Mouse (Mus musculus) ES-Bruce4 (cell line): ENCODE results near the gene 1700008O03Rik. TPM values are rescaled to one million over a fixed set of nuclear protein-coding genes. Genes with fewer than 3 reads are reported as not detected.
A peak's percentile ranks its signal among the peaks of the same experiment; 100 is the strongest.

Source experiments
- H3K27ac ChIP-seq: 2 replicates; pipeline ENCODE4 v1.5.1; 2012; ENCODE audit warnings: low read length, inconsistent platforms; ENCODE audit not compliant: insufficient read depth
- H3K27me3 ChIP-seq: 2 replicates; pipeline ENCODE4 v1.6.1; 2012; ENCODE audit warnings: mild to moderate bottlenecking, low read length, inconsistent platforms; ENCODE audit not compliant: control insufficient read depth, poor library complexity, insufficient read depth, severe bottlenecking
- H3K36me3 ChIP-seq: 2 replicates; pipeline ENCODE4 v1.6.1; 2012; ENCODE audit warnings: inconsistent platforms, mild to moderate bottlenecking, low read length, moderate library complexity; ENCODE audit not compliant: control insufficient read depth, poor library complexity, insufficient read depth, severe bottlenecking
- H3K4me1 ChIP-seq: one replicate; pipeline ENCODE4 v1.8.1; 2011; ENCODE audit warnings: low read length; ENCODE audit not compliant: control insufficient read depth, insufficient read depth
- H3K4me3 ChIP-seq: 2 replicates; pipeline ENCODE4 v1.5.1; 2011; ENCODE audit warnings: low read depth, mild to moderate bottlenecking, low read length
- H3K9ac ChIP-seq: 2 replicates; pipeline ENCODE4 v1.6.1; 2012; ENCODE audit warnings: low read depth, mild to moderate bottlenecking, inconsistent platforms; ENCODE audit not compliant: poor library complexity, severe bottlenecking
- H3K9me3 ChIP-seq: replicated peaks from 2 replicates; pipeline ENCODE4 v1.6.1; 2012; ENCODE audit warnings: mild to moderate bottlenecking, low read length, inconsistent platforms; ENCODE audit not compliant: control insufficient read depth, poor library complexity, insufficient read depth, severe bottlenecking
- CTCF ChIP-seq: IDR thresholded peaks from one replicate; pipeline ENCODE4 v1.8.1; 2011; ENCODE audit warnings: low read depth, low read length
- EP300 ChIP-seq: IDR thresholded peaks from 2 replicates; pipeline ENCODE4 v1.6.1; 2011; ENCODE audit warnings: low read depth, low read length; ENCODE audit not compliant: insufficient read depth
- POLR2A ChIP-seq: IDR thresholded peaks from one replicate; pipeline ENCODE4 v1.8.1; 2011; ENCODE audit warnings: low read length; ENCODE audit not compliant: insufficient read depth
- polyA plus RNA-seq: library from polyadenylated mRNA; stranded (reverse); fragments of >200 nt; gene quantifications from 2 replicates; pipeline ENCODE4 v1.2.4, GENCODE M21; 2011; ENCODE audit warnings: low read depth; ENCODE audit not compliant: missing spikeins, insufficient read depth, insufficient read length

Gene 1700008O03Rik
- polyA plus RNA-seq, 1 experiment, result 8.3 TPM

GRCm38 (mm10) chr7:44353601-44354340 lies 31.8 kb downstream of the 1700008O03Rik start:
- H3K9ac ChIP-seq, result peak overlapping the region; percentile 54
- H3K27ac ChIP-seq, result no peak overlapping the region
- H3K36me3 ChIP-seq, result no peaks in the 10 kb centered on the region
- no peaks in the 10 kb centered on the region for H3K9me3 ChIP-seq
- peak overlapping the region; percentile 27 for H3K4me3 ChIP-seq
- TF ChIP-seq CTCF, result no peak
- TF ChIP-seq EP300, result no peak
- H3K27me3 ChIP-seq, result peaks cover 12% of the 10 kb centered on the region
- H3K4me1 ChIP-seq, result peaks cover 2% of the 10 kb centered on the region

GRCm38 (mm10) chr7:44352750-44353600 lies 32.6 kb downstream of the 1700008O03Rik start:
- Histone ChIP-seq H3K9ac (peak overlapping the region; percentile 54), H3K27ac (no peak overlapping the region), H3K4me3 (peak overlapping the region; percentile 27), H3K4me1 (peaks cover 2% of the 10 kb centered on the region), H3K27me3 (peaks cover 12% of the 10 kb centered on the region), H3K36me3 (no peaks in the 10 kb centered on the region), H3K9me3 (no peaks in the 10 kb centered on the region)
- TF ChIP-seq CTCF (no peak), EP300 (no peak), POLR2A (no peak)

GRCm38 (mm10) chr7:44351881-44352749 lies 33.5 kb downstream of the 1700008O03Rik start:
- H3K9me3 ChIP-seq, result no peaks in the 10 kb centered on the region
- no peaks in the 10 kb centered on the region for H3K4me1 ChIP-seq
- no peaks in the 10 kb centered on the region for H3K36me3 ChIP-seq
- no peak overlapping the region for H3K27ac ChIP-seq
- H3K9ac ChIP-seq, result peak overlapping the region; percentile 54
- peaks cover 12% of the 10 kb centered on the region for H3K27me3 ChIP-seq
- TF ChIP-seq CTCF, result no peak
- TF ChIP-seq EP300, result no peak
- no peak for TF ChIP-seq POLR2A
- peak overlapping the region; percentile 27 for H3K4me3 ChIP-seq

GRCm38 (mm10) chr7:44350957-44351711 lies 34.5 kb downstream of the 1700008O03Rik start:
- Histone ChIP-seq H3K27ac (peak overlapping the region; percentile 22; the same call in 1 of the 2 replicates), H3K9me3 (no peaks in the 10 kb centered on the region), H3K36me3 (no peaks in the 10 kb centered on the region), H3K27me3 (peaks cover 12% of the 10 kb centered on the region), H3K4me3 (peak overlapping the region; percentile 45), H3K9ac (peak overlapping the region; percentile 54), H3K4me1 (no peaks in the 10 kb centered on the region)
- TF ChIP-seq CTCF (peak; percentile 35), POLR2A (no peak), EP300 (no peak)

- no peak for TF ChIP-seq POLR2A
- TF ChIP-seq CTCF, result no peak
- no peak for TF ChIP-seq EP300
- Histone ChIP-seq H3K4me3 (no peak overlapping the region), H3K9ac (no peak overlapping the region), H3K4me1 (no peaks in the 10 kb centered on the region), H3K27ac (no peak overlapping the region), H3K27me3 (peaks cover 12% of the 10 kb centered on the region), H3K9me3 (no peaks in the 10 kb centered on the region), H3K36me3 (no peaks in the 10 kb centered on the region)
These were observed 36.6 kb downstream of the 1700008O03Rik start for GRCm38 (mm10) chr7:44349043-44349442.
